Mouse (Mus musculus) heart, embryonic 15.5 days (tissue): ENCODE results near the gene Upf1. TPM values are rescaled to one million over a fixed set of nuclear protein-coding genes. Genes with fewer than 3 reads are reported as not detected.

Experiments used
- ATAC-seq: fragments of 200-750 bp; cut with Nextera tagmentation; replicated peaks from 2 replicates; pipeline ENCODE4 v1.8.0; 2017; ENCODE audit warnings: low read depth, moderate TSS enrichment; ENCODE audit not compliant: insufficient number of reproducible peaks, insufficient read depth, low FRiP score
- H3K27ac ChIP-seq: fragments of 300-500 bp; sonication (generic); 2 replicates; pipeline ENCODE4 v1.5.1; 2015; ENCODE audit warnings: mild to moderate bottlenecking, inconsistent platforms
- H3K27me3 ChIP-seq: fragments of 300-500 bp; sonication (generic); 2 replicates; pipeline ENCODE4 v1.6.1; 2015; ENCODE audit warnings: inconsistent platforms
- H3K36me3 ChIP-seq: fragments of 300-500 bp; sonication (generic); 2 replicates; pipeline ENCODE4 v1.6.1; 2015; ENCODE audit warnings: mild to moderate bottlenecking, inconsistent platforms
- H3K4me1 ChIP-seq: fragments of 300-500 bp; sonication (generic); replicated peaks from 2 replicates; pipeline ENCODE4 v1.6.1; 2015; ENCODE audit warnings: inconsistent platforms
- H3K4me2 ChIP-seq: fragments of 300-500 bp; sonication (generic); 2 replicates; pipeline ENCODE4 v1.6.1; 2015; ENCODE audit warnings: inconsistent platforms, mild to moderate bottlenecking, moderate library complexity
- H3K4me3 ChIP-seq: fragments of 300-500 bp; sonication (generic); 2 replicates; pipeline ENCODE4 v1.5.1; 2015; ENCODE audit warnings: mild to moderate bottlenecking, inconsistent platforms
- H3K9ac ChIP-seq: fragments of 300-500 bp; sonication (generic); 2 replicates; pipeline ENCODE4 v1.6.1; 2015; ENCODE audit warnings: mild to moderate bottlenecking, inconsistent platforms
- H3K9me3 ChIP-seq: fragments of 300-500 bp; sonication (generic); replicated peaks from 2 replicates; pipeline ENCODE4 v1.6.1; 2016; ENCODE audit warnings: inconsistent platforms
- WGBS: fragments of 180-500 bp; shearing (Covaris S2); methylation state at CpG from one replicate; pipeline ENCODE4 v1.1.7; 2015; ENCODE audit warnings: mixed read lengths; 5-methylcytosine and 5-hydroxymethylcytosine counted together
- polyA plus RNA-seq: library from polyadenylated mRNA; unstranded; fragments of >200 nt; fragmentation: Nextera tagmentation; extraction: Ambion mirVana; gene quantifications from 2 replicates; pipeline ENCODE4 v1.2.1, GENCODE M21; 2015

Gene Upf1
- polyA plus RNA-seq, 1 experiment from 2014 or later: 10.5 TPM

DNA sequence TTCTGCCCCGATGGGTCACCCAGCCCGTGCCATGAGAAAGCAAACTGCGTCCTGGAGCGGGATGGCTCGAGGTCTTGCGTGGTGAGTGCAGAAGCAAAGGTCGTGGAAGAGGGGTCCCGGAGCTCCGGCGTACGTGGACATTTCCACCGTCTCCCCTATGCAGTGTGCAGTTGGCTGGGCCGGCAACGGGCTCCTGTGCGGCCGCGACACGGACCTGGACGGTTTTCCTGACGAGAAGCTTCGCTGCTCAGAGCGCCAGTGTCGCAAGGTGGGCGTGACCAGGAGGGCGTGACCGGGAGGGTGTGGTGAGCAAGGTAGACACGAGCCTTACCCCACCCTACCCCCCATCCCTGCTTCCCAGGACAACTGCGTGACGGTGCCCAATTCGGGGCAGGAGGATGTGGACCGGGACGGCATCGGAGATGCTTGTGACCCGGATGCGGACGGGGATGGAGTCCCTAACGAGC, 23.2 kb upstream of the Upf1 start:
- no peak overlapping the region for H3K27ac ChIP-seq
- H3K36me3 ChIP-seq: no peaks in the 10 kb centered on the region
- no peaks in the 10 kb centered on the region for H3K9me3 ChIP-seq
- peak overlapping the region; percentile 25 for H3K4me2 ChIP-seq
- peaks cover 85% of the 10 kb centered on the region for H3K27me3 ChIP-seq
- H3K9ac ChIP-seq: no peak overlapping the region
- H3K4me1 ChIP-seq: peaks cover 45% of the 10 kb centered on the region
- ATAC-seq: no peak
- H3K4me3 ChIP-seq: peak overlapping the region; percentile 22
- WGBS: 7% methylated on average over 37 of the region's 37 CpGs

DNA sequence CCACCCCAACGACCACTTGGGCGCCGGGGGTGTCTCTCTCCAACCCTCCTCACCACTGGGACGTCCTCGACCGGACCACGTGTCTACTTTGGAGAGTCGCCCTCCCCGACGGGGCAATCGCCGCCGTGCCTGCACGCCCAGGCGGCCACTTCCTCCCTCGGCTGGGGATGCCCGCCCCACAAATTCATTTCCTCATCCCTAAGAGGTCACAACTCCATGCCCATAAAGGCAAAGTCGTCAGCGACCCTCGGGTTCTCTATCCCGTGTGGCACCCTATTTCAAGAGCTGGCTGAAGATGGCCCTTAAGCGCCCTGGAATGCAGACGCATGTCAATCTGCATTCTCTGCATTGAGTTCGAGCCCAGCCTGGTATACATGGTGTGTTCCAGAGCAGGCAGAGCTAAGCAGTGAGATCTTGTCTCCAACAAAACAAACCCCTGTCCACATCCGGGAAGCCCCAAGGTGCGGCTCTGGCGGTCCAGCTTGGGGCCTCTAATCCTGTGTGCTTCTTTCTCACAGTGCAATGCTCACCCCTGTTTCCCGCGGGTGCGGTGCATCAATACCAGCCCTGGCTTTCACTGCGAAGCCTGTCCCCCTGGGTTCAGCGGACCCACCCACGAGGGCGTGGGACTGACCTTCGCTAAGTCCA, 22.3 kb upstream of the Upf1 start:
- peak overlapping the region; percentile 44 for H3K4me3 ChIP-seq
- H3K27ac ChIP-seq: no peak overlapping the region
- H3K9me3 ChIP-seq: no peaks in the 10 kb centered on the region
- H3K4me1 ChIP-seq: peaks cover 45% of the 10 kb centered on the region
- no peak overlapping the region for H3K9ac ChIP-seq
- ATAC-seq: no peak
- H3K36me3 ChIP-seq: no peaks in the 10 kb centered on the region
- peaks cover 84% of the 10 kb centered on the region for H3K27me3 ChIP-seq
- 5% methylated on average over 35 of the region's 35 CpGs for WGBS
- H3K4me2 ChIP-seq: peak overlapping the region; percentile 63

DNA sequence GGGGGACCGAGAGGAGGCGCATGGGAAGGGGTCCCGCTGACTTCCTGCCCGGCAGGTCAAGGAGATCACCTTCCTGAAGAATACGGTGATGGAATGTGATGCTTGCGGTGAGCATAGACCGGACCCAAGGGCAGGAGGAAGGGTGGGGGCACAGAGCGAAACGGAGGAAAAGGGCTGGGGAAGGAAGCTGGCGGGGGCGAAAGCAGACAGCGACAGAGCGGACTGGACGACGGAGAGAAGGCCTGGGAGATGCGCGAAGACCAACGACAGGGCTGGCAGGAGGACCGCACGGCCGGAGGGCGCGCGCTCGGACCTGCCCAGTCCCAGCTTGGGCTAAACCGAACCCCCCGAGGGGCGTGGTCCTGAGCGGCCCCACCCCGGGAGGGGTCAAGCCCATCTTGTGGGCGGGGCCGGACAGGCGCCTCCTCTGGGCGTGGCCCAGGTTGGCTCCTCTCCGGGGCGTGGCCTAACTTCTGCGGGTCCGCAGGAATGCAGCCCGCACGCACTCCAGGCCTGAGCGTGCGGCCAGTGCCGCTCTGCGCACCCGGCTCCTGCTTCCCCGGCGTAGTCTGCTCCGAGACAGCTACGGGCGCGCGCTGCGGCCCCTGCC, 21.3 kb upstream of the Upf1 start:
- Histone ChIP-seq H3K9me3 (no peaks in the 10 kb centered on the region), H3K27ac (no peak overlapping the region), H3K9ac (no peak overlapping the region), H3K36me3 (no peaks in the 10 kb centered on the region), H3K4me2 (peak overlapping the region; percentile 63), H3K4me1 (peaks cover 45% of the 10 kb centered on the region), H3K27me3 (peaks cover 79% of the 10 kb centered on the region), H3K4me3 (peak overlapping the region; percentile 44)
- ATAC-seq: peak; percentile 70
- WGBS: 1% methylated on average over 53 of the region's 53 CpGs

DNA sequence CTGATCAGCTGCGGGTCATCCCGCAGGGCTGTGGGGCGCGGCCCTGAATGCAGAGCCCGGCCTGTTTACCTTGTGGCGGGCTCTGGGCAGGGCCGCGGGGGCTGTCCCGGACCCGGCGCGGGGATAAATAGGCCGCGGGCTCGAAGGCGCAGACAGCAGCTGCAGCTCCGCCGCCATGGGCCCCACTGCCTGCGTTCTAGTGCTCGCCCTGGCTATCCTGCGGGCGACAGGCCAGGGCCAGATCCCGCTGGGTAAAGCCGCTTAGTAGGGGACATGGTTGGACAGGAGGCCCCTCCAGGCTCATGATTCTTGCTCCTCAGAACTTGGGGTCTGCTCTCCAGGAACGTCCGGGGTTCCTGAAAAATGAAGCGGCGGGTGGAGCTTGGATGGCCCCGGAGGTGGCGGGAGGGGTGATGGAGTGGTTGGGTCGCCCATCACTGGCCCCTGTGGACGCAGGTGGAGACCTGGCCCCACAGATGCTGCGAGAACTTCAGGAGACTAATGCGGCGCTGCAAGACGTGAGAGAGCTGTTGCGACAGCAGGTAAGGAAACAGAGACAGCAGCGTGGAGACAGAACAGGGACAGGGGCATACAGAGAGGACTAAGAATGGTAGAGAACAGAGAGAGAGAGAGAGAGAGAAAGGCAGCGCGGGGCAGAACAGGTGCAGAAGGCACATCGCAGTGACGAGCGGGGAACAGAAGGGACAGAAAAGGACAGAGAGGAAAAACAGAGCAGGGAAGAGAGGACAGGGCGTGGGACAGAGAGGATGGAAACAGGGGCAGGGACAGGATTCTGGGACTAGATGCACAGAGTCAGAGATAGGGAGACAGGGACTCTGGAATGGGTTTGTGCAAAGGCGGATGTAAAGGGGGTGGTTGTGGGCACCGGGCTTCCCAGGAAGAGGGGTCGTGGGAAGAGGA, 20.6 kb upstream of the Upf1 start, which contains the start of gene Comp:
Gene Comp, plus strand, starts transcription at position 162 of the 921 bp plus-strand sequence.
- 5% methylated on average over 47 of the region's 47 CpGs for WGBS
- Histone ChIP-seq H3K27me3 (peaks cover 73% of the 10 kb centered on the region), H3K4me3 (peak within 1 kb of the TSS; percentile 44), H3K9me3 (no peaks in the 10 kb centered on the region), H3K9ac (no peak within 1 kb of the TSS), H3K4me2 (peak within 1 kb of the TSS; percentile 63), H3K4me1 (peaks cover 47% of the 10 kb centered on the region), H3K27ac (0 out of 2 replicates have a peak within 1 kb of the TSS, but pooled peaks have one; percentile 16), H3K36me3 (no peaks in the 10 kb centered on the region)
- no peak for ATAC-seq

DNA sequence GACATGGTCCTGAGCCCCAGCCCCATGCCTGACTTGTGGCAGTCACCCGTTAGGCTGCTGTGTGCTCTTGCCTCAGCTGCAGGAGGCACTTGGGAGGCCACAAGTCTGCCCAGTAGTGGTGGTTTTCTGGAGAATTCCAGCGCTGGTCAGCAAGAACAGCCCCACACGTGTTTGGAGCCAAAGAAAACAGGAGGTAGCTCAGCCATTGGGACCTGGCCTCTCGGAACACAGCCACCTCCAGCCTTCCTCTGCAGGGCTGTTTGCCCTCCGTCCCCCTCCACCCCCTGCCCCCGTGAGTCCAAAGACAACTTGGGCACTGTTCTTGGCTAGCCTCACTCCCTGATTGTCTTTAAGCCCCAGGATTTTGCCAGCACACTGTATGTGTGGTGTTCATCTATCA, 18.9 kb upstream of the Upf1 start:
- Histone ChIP-seq H3K4me1 (peaks cover 47% of the 10 kb centered on the region), H3K36me3 (no peaks in the 10 kb centered on the region), H3K9me3 (no peaks in the 10 kb centered on the region), H3K9ac (no peak overlapping the region), H3K27me3 (peaks cover 56% of the 10 kb centered on the region), H3K4me2 (no peak overlapping the region), H3K27ac (peak overlapping the region; percentile 55), H3K4me3 (no peak overlapping the region)
- ATAC-seq: no peak
- 29% methylated on average over 6 of the region's 6 CpGs for WGBS

DNA sequence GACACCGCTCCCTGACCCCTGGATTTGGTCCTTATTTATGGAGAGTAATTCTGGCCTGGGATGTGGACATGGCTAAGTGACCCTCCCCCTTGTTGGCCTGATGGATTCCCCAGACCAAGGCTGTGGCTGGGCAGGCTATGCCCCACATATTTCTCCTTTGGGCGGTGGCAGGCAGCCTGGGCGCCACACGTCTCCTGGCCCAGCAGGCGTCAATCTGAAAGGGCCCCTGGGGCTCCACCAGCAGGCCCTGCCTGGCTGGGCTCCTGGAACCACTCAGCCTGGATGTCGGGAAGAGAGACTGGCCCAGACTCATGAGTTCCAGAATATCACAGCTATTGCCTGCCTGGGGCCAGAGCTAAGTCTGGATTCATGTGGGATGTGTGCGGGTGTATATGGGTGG, 17.4 kb upstream of the Upf1 start:
- Histone ChIP-seq H3K4me3 (no peak overlapping the region), H3K9ac (no peak overlapping the region), H3K36me3 (no peaks in the 10 kb centered on the region), H3K4me2 (no peak overlapping the region), H3K27me3 (peaks cover 45% of the 10 kb centered on the region), H3K4me1 (peaks cover 35% of the 10 kb centered on the region), H3K27ac (no peak overlapping the region), H3K9me3 (no peaks in the 10 kb centered on the region)
- 71% methylated on average over 7 of the region's 7 CpGs for WGBS
- no peak for ATAC-seq

DNA sequence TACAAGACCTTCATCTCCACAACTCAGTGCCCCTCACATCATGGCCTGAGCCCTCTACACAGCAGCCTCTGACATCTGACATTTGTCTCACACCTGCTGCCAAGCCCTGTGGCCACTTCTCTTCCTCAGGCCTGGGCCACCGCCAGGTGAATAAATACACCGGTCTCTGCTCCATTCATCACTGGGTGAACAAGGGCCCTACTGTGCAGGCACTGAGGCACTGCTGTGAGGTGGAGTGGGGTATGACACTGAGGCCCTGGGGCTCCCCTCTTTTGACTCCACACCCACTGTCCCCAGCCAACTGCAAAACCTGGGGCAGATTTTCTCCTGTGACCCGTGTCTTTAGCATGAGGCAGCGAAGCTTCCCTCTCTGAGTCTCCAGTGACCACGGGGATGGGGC, 13.5 kb upstream of the Upf1 start:
- Histone ChIP-seq H3K4me1 (peaks cover 5% of the 10 kb centered on the region), H3K27ac (no peak overlapping the region), H3K4me3 (no peak overlapping the region), H3K9ac (no peak overlapping the region), H3K9me3 (no peaks in the 10 kb centered on the region), H3K27me3 (peaks cover 6% of the 10 kb centered on the region), H3K4me2 (no peak overlapping the region), H3K36me3 (no peaks in the 10 kb centered on the region)
- 61% methylated on average over 5 of the region's 5 CpGs for WGBS
- no peak for ATAC-seq

DNA sequence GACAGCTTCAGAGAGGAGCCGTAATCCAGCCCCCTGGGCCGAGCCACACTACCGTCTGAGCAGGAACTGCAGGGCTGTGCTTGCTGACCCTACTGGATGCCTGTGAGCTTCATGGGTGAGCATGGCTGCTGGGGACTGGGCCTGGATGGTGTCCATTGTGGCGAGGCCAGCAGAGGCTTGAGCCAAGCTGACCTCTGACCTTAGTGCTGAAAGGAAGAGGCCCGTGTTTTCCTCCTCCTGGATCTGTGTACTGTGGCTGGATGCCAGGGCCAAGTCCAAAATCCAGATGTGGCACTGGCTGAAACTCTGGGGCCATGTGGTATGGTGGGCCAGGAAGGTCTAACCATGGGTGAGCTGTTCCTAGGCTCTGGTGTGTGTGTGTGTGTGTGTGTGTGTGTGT, 11.0 kb upstream of the Upf1 start:
- H3K27ac ChIP-seq: no peak overlapping the region; the same call in 1 of the 2 replicates
- H3K9ac ChIP-seq: no peak overlapping the region
- H3K4me2 ChIP-seq: no peak overlapping the region
- H3K27me3 ChIP-seq: peaks cover 3% of the 10 kb centered on the region; the same call in 1 of the 2 replicates
- H3K4me3 ChIP-seq: no peak overlapping the region
- ATAC-seq: no peak
- H3K36me3 ChIP-seq: no peaks in the 10 kb centered on the region
- 39% methylated on average over 5 of the region's 5 CpGs for WGBS
- no peaks in the 10 kb centered on the region for H3K9me3 ChIP-seq
- peaks cover 14% of the 10 kb centered on the region for H3K4me1 ChIP-seq

DNA sequence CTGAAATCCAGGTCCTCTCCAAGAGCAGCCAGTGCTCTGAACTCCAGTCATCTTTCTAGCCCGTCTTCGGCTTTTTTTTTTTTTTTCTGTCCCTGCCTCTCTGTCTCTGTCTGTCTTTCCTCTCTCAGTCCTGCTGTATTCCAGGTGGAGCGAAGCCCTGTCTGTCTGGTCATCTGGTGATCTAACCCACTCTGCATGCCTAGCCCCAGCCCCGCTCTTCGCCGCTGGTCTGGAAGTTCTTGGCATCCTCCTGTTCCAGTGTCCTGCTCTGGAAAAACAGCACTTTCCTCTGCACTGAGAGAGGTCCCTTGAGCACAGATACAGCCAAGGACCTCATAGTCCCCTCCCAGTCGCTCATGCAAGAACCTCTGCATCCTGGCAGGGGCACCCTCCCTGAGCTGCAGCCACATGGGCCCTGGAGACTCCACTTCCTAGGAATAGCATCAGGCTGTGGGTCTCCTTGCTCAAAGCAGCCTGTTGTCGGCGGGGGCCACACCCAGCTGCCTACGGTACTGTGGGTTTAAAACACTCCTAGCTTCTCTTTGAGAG, 8.5 kb upstream of the Upf1 start:
- Histone ChIP-seq H3K9ac (no peak overlapping the region), H3K27ac (no peak overlapping the region), H3K27me3 (peaks cover under 1% of the 10 kb centered on the region; the same call in 1 of the 2 replicates), H3K4me3 (no peak overlapping the region), H3K36me3 (no peaks in the 10 kb centered on the region), H3K4me1 (peaks cover 13% of the 10 kb centered on the region), H3K9me3 (no peaks in the 10 kb centered on the region), H3K4me2 (no peak overlapping the region)
- ATAC-seq: no peak
- 57% methylated on average over 10 of the region's 10 CpGs for WGBS

DNA sequence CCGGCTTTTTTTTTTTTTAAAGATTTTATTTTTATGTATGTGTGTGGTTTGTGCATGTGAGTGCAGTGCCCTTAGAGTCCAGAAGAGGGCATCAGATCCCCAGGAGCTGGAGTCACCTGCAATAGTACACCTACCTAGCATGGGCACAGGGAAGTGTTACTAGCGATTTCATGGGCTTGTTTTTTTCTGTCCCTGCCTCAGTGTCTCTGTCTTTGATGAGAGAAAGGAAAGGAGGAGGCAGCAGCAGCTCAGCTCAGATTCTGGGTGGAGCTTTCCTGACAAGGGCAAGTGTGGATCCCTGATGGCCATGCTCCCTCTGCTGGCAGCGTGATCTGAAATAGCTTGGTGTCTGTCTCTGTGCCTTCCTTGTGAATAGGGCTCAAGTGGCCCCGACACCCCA, 7.7 kb upstream of the Upf1 start:
- H3K36me3 ChIP-seq: no peaks in the 10 kb centered on the region
- no peak overlapping the region for H3K9ac ChIP-seq
- ATAC-seq: no peak

DNA sequence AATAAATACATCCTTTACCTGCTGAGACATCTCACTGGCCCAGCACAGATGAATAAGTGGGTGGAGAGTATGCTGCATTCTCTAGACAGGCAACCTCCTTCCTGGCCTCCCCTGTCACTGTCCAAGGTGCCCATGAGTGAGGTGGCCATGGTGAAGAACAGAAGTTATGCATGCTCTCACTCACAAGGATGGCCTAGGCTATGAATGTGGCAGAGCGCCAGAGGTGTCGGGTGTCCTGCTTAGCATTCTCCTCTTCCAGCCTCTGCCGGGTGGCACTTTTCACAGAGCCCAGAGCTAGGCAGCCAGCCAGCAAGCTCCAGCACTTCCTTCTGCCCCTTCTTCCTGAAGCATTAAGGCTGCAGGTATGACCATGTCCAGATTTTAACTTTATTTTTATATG, 6.3 kb upstream of the Upf1 start:
- Histone ChIP-seq H3K9me3 (no peaks in the 10 kb centered on the region), H3K9ac (no peak overlapping the region), H3K4me1 (peaks cover 13% of the 10 kb centered on the region), H3K4me3 (no peak overlapping the region), H3K27me3 (no peaks in the 10 kb centered on the region), H3K36me3 (no peaks in the 10 kb centered on the region), H3K27ac (no peak overlapping the region), H3K4me2 (no peak overlapping the region)
- 11% methylated on average over 3 of the region's 3 CpGs for WGBS
- no peak; the same call in 1 of the 2 replicates for ATAC-seq

More for the DNA sequence above, 7.7 kb upstream of the Upf1 start:
- no peaks in the 10 kb centered on the region for H3K27me3 ChIP-seq
- H3K4me3 ChIP-seq: no peak overlapping the region
- no peak overlapping the region for H3K27ac ChIP-seq
- 48% methylated on average over 4 of the region's 4 CpGs for WGBS
- peaks cover 13% of the 10 kb centered on the region for H3K4me1 ChIP-seq
- H3K4me2 ChIP-seq: no peak overlapping the region
- no peaks in the 10 kb centered on the region for H3K9me3 ChIP-seq
